Mouse (Mus musculus): ENCODE data around the gene Mag. TPM values are rescaled to one million over a fixed set of nuclear protein-coding genes. Genes with fewer than 3 reads are reported as not detected.
"Not testable (repeated sequence)": the region's sequence is repeated elsewhere in the genome, so short reads cannot be mapped to it uniquely, and the experiment has no call there.

The Mag gene
- polyA plus RNA-seq, 1 experiment, result 1.2 TPM

GRCm38 (mm10) chr7:30943909-30944635 lies 29.4 kb upstream of the Mag start, which contains the start of gene Hamp:
Gene Hamp, minus strand, starts transcription at chr7:30944032.
- Histone ChIP-seq H3K9me3 (no peaks in the 10 kb centered on the region), H3K4me3 (replicated peaks) (no peak within 1 kb of the TSS), H3K36me3 (replicated peaks; ENCODE audit: low read length) (peaks cover 24% of the 10 kb centered on the region), H3K4me1 (peaks cover 12% of the 10 kb centered on the region; the same call in 1 of the 2 replicates), H3K27me3 (replicated peaks) (no peaks in the 10 kb centered on the region)
- no peak for TF ChIP-seq FLI1 (IDR thresholded peaks at IDR 0.05; ENCODE audit: low read length)

- peaks cover 12% of the 10 kb centered on the region; the same call in 1 of the 2 replicates for H3K4me1 ChIP-seq
- not testable (repeated sequence) for H3K9me3 ChIP-seq; H3K27me3 ChIP-seq (replicated peaks); H3K4me3 ChIP-seq (replicated peaks)
- H3K36me3 ChIP-seq (replicated peaks; ENCODE audit: low read length), result peaks cover 13% of the 10 kb centered on the region
Observed at GRCm38 (mm10) chr7:30942365-30942764, 27.7 kb upstream of the Mag start.

- not testable (repeated sequence) for H3K36me3 ChIP-seq (replicated peaks; ENCODE audit: low read length); H3K9me3 ChIP-seq; H3K27me3 ChIP-seq (replicated peaks); H3K4me3 ChIP-seq (replicated peaks)
- H3K4me1 ChIP-seq, result peaks cover 12% of the 10 kb centered on the region; the same call in 1 of the 2 replicates
Observed at GRCm38 (mm10) chr7:30940070-30940469, 25.4 kb upstream of the Mag start.

- H3K36me3 ChIP-seq (replicated peaks; ENCODE audit: low read length); H3K9me3 ChIP-seq; H3K27me3 ChIP-seq (replicated peaks); H3K4me3 ChIP-seq (replicated peaks); H3K4me1 ChIP-seq: not testable (repeated sequence)
Observed at GRCm38 (mm10) chr7:30935422-30936099, 20.9 kb upstream of the Mag start.

- not testable (repeated sequence) for H3K9me3 ChIP-seq; H3K36me3 ChIP-seq (replicated peaks; ENCODE audit: low read length); H3K4me1 ChIP-seq; H3K4me3 ChIP-seq (replicated peaks)
- peaks cover 11% of the 10 kb centered on the region for H3K27me3 ChIP-seq (replicated peaks)
Observed at GRCm38 (mm10) chr7:30924581-30924980, 9.9 kb upstream of the Mag start, which contains the start of gene Hamp2. Gene Hamp2, minus strand, starts transcription at chr7:30924681.

GRCm38 (mm10) chr7:30924071-30924470 lies 9.4 kb upstream of the Mag start:
- no peak overlapping the region for H3K4me3 ChIP-seq (replicated peaks)
- no peak for TF ChIP-seq GATA1 (IDR thresholded peaks at IDR 0.05; ENCODE audit: borderline replicate concordance, low read length)
- TF ChIP-seq FLI1 (IDR thresholded peaks at IDR 0.05; ENCODE audit: low read length), result no peak
- H3K4me1 ChIP-seq, result peaks cover 7% of the 10 kb centered on the region; the same call in 1 of the 2 replicates

GRCm38 (mm10) chr7:30922490-30922889 lies 7.8 kb upstream of the Mag start:
- H3K27me3 ChIP-seq (replicated peaks), result peaks cover 17% of the 10 kb centered on the region
- H3K4me3 ChIP-seq (replicated peaks); H3K9me3 ChIP-seq; H3K4me1 ChIP-seq; H3K36me3 ChIP-seq (replicated peaks; ENCODE audit: low read length): not testable (repeated sequence)

More at GRCm38 (mm10) chr7:30924071-30924470, 9.4 kb upstream of the Mag start:
- Histone ChIP-seq H3K36me3 (replicated peaks; ENCODE audit: low read length) (no peaks in the 10 kb centered on the region), H3K27me3 (replicated peaks) (peaks cover 11% of the 10 kb centered on the region), H3K9me3 (no peaks in the 10 kb centered on the region)

- Histone ChIP-seq H3K9me3 (no peaks in the 10 kb centered on the region), H3K4me3 (replicated peaks) (no peak overlapping the region), H3K27me3 (replicated peaks) (peaks cover 34% of the 10 kb centered on the region), H3K36me3 (replicated peaks; ENCODE audit: low read length) (no peaks in the 10 kb centered on the region), H3K4me1 (peaks cover 10% of the 10 kb centered on the region)
- TF ChIP-seq FLI1 (IDR thresholded peaks at IDR 0.05; ENCODE audit: low read length), result no peak
- TF ChIP-seq GATA1 (IDR thresholded peaks at IDR 0.05; ENCODE audit: borderline replicate concordance, low read length), result no peak
Observed at GRCm38 (mm10) chr7:30920217-30920616, 5.5 kb upstream of the Mag start.

- Histone ChIP-seq H3K27me3 (replicated peaks) (peaks cover 58% of the 10 kb centered on the region), H3K4me3 (replicated peaks) (no peak overlapping the region), H3K36me3 (replicated peaks; ENCODE audit: low read length) (no peaks in the 10 kb centered on the region), H3K9me3 (no peaks in the 10 kb centered on the region), H3K4me1 (peaks cover 10% of the 10 kb centered on the region)
- TF ChIP-seq FLI1 (IDR thresholded peaks at IDR 0.05; ENCODE audit: low read length), result no peak
- no peak for TF ChIP-seq GATA1 (IDR thresholded peaks at IDR 0.05; ENCODE audit: borderline replicate concordance, low read length)
Observed at GRCm38 (mm10) chr7:30917219-30917618, 2.5 kb upstream of the Mag start.

- H3K4me1 ChIP-seq, result peaks cover 10% of the 10 kb centered on the region
- H3K4me3 ChIP-seq (replicated peaks), result no peak overlapping the region
- H3K27me3 ChIP-seq (replicated peaks), result peaks cover 60% of the 10 kb centered on the region
- no peaks in the 10 kb centered on the region for H3K36me3 ChIP-seq (replicated peaks; ENCODE audit: low read length)
- H3K9me3 ChIP-seq, result no peaks in the 10 kb centered on the region
- no peak for TF ChIP-seq GATA1 (IDR thresholded peaks at IDR 0.05; ENCODE audit: borderline replicate concordance, low read length)
- TF ChIP-seq FLI1 (IDR thresholded peaks at IDR 0.05; ENCODE audit: low read length), result no peak
Observed at GRCm38 (mm10) chr7:30916713-30917112, 2.0 kb upstream of the Mag start.

- Histone ChIP-seq H3K4me1 (peaks cover 21% of the 10 kb centered on the region), H3K9me3 (no peaks in the 10 kb centered on the region), H3K27me3 (replicated peaks) (peaks cover 77% of the 10 kb centered on the region), H3K36me3 (replicated peaks; ENCODE audit: low read length) (no peaks in the 10 kb centered on the region), H3K4me3 (replicated peaks) (no peak overlapping the region)
- TF ChIP-seq FLI1 (IDR thresholded peaks at IDR 0.05; ENCODE audit: low read length) (no peak), GATA1 (IDR thresholded peaks at IDR 0.05; ENCODE audit: borderline replicate concordance, low read length) (no peak)
Observed at GRCm38 (mm10) chr7:30909773-30910172, 4.9 kb downstream of the Mag start.

Measured in megakaryocyte, embryonic 14.5 days (primary cell).